Mouse (Mus musculus) myocyte (in vitro differentiated cells): ENCODE measurements around the gene Hoxd3.

ENCODE experiments used
- MAX ChIP-seq: IDR thresholded peaks from one replicate; pipeline ENCODE4 v1.6.1; 2011; ENCODE audit warnings: low read depth, mild to moderate bottlenecking, control low read depth
- MYOG ChIP-seq, 3 experiments: IDR thresholded peaks; one replicate each; pipeline ENCODE4 v1.6.1; 2011; ENCODE audit warnings: control low read depth in 2 of 3, low read depth in 2 of 3, mild to moderate bottlenecking in 2 of 3; ENCODE audit not compliant: insufficient read length in 2 of 3, control insufficient read depth in 1 of 3, insufficient read depth in 1 of 3
- POLR2A ChIP-seq: IDR thresholded peaks from one replicate; pipeline ENCODE4 v1.6.1; 2011; ENCODE audit warnings: low read depth, mild to moderate bottlenecking, control low read depth, moderate library complexity; ENCODE audit not compliant: insufficient read length
- POLR2AphosphoS2 ChIP-seq: IDR thresholded peaks from one replicate; pipeline ENCODE4 v1.6.1; 2011; ENCODE audit warnings: low read depth, control low read depth; ENCODE audit not compliant: insufficient read length
- REST ChIP-seq: IDR thresholded peaks from one replicate; pipeline ENCODE4 v1.6.1; 2011; ENCODE audit warnings: mild to moderate bottlenecking, control low read depth, moderate library complexity; ENCODE audit not compliant: insufficient read depth, insufficient read length
- SRF ChIP-seq: IDR thresholded peaks from one replicate; pipeline ENCODE4 v1.6.1; 2011; ENCODE audit warnings: low read depth; ENCODE audit not compliant: control insufficient read depth, insufficient read length
- TCF3 ChIP-seq: IDR thresholded peaks from one replicate; pipeline ENCODE4 v1.6.1; 2011; ENCODE audit warnings: low read depth, control low read depth; ENCODE audit not compliant: insufficient read length
- USF1 ChIP-seq: IDR thresholded peaks from one replicate; pipeline ENCODE4 v1.6.1; 2011; ENCODE audit warnings: low read depth, mild to moderate bottlenecking, control low read depth, moderate library complexity

DNA sequence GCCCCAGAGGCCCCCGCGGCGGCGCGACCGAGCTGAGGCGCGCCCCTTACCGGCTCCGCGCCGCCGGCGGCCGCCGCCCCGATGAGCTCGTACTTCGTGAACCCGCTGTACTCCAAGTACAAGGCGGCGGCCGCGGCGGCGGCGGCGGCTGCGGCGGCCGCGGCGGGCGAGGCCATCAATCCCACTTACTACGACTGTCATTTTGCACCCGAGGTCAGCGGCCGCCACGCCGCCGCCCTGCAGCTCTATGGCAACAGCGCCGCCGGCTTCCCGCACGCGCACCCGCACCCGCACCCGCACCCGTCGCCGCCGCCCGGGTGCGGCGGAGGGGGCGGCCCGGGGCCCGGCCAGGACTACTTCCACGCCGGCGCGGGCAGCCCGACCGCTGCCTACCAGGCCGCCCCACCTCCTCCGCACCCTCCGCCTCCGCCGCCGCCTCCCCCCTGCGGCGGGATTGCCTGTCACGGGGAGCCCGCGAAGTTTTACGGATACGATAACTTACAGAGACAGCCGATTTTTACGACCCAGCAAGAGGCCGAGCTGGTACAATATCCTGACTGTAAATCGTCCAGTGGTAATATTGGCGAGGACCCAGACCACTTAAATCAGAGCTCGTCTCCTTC, 6.1 kb upstream of the Hoxd3 start:
- TF ChIP-seq POLR2AphosphoS2: no peak
- no peak for TF ChIP-seq TCF3
- no peak for TF ChIP-seq MYOG (IDR thresholded peaks at IDR 0.05; ENCODE audit: control insufficient read depth in 1 of 3, insufficient read depth in 1 of 3, insufficient read length in 2 of 3, low read depth in 2 of 3)
- TF ChIP-seq POLR2A: no peak
- no peak for TF ChIP-seq SRF
- TF ChIP-seq USF1: no peak
- no peak for TF ChIP-seq MAX
- TF ChIP-seq REST: no peak
